Mouse (Mus musculus) cerebellum, adult 2 months (tissue): Measurements from ENCODE around the gene Exosc1.

Experiments used
- CTCF ChIP-seq: fragments of 200-500 bp; IDR thresholded peaks from 2 replicates; pipeline ENCODE4 v1.5.1; 2011; ENCODE audit warnings: low read depth, mild to moderate bottlenecking, control low read depth, low read length, moderate library complexity, borderline replicate concordance; ENCODE audit not compliant: insufficient read depth
- POLR2A ChIP-seq: fragments of 200-500 bp; IDR thresholded peaks from 2 replicates; pipeline ENCODE4 v1.6.1; 2011; ENCODE audit warnings: low read length, control low read depth, borderline replicate concordance; ENCODE audit not compliant: insufficient read depth

DNA sequence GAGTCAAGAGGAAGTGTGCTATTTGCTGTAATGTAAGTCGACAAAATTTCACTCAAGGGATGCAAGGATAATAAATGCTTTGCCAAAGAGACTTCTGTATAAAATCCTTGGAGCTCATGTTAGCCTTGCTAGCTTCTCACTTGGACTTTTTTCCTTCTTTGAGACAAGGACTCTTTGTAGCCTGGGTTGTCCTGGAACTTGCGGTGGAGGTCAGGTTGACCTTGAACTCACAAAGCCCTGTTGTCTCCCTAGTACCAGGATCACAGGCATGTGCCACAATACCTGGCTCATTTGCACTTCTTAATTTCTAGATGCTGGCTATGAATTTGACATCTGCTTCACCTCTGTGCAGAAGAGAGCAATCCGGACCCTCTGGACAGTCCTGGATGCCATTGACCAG, 17.9 kb downstream of the Exosc1 start:
- TF ChIP-seq CTCF (no peak), POLR2A (no peak)
